Mouse (Mus musculus): Measurements from ENCODE around the gene Hpcal1. TPM values are rescaled to one million over a fixed set of nuclear protein-coding genes. Genes with fewer than 3 reads are reported as not detected.
A peak's percentile ranks its signal among the peaks of the same experiment; 100 is the strongest.

The Hpcal1 gene
- polyA plus RNA-seq, 1 experiment from 2014 or later, result 62.0 TPM

- WGBS, result 27% methylated on average over 6 of the region's 6 CpGs
- 0 out of 2 replicates have a peak overlapping the region, but pooled peaks have one; percentile 35 for H3K9ac ChIP-seq (replicated peaks; ENCODE audit: low read length)
- peaks cover 52% of the 10 kb centered on the region for H3K4me1 ChIP-seq (ENCODE audit: insufficient read depth, low read length)
- H3K36me3 ChIP-seq (ENCODE audit: insufficient read depth, low read length), result no peaks in the 10 kb centered on the region
- 0 out of 2 replicates have a peak, but pooled peaks cover 3% of the 10 kb centered on the region for H3K9me3 ChIP-seq (ENCODE audit: low read length)
- H3K4me2 ChIP-seq (replicated peaks; ENCODE audit: low read depth, low read length), result no peak overlapping the region
- no peak overlapping the region for H3K4me3 ChIP-seq (ENCODE audit: low read length)
- H3K27ac ChIP-seq (ENCODE audit: low read length), result peak overlapping the region; percentile 41; the same call in 1 of the 2 replicates
- no peak for ATAC-seq (ENCODE audit: low FRiP score, low TSS enrichment)
- H3K27me3 ChIP-seq (ENCODE audit: insufficient read depth, low read length), result no peaks in the 10 kb centered on the region
Observed at GRCm38 (mm10) chr12:17723999-17724398, 33.3 kb downstream of the Hpcal1 start.

DNA sequence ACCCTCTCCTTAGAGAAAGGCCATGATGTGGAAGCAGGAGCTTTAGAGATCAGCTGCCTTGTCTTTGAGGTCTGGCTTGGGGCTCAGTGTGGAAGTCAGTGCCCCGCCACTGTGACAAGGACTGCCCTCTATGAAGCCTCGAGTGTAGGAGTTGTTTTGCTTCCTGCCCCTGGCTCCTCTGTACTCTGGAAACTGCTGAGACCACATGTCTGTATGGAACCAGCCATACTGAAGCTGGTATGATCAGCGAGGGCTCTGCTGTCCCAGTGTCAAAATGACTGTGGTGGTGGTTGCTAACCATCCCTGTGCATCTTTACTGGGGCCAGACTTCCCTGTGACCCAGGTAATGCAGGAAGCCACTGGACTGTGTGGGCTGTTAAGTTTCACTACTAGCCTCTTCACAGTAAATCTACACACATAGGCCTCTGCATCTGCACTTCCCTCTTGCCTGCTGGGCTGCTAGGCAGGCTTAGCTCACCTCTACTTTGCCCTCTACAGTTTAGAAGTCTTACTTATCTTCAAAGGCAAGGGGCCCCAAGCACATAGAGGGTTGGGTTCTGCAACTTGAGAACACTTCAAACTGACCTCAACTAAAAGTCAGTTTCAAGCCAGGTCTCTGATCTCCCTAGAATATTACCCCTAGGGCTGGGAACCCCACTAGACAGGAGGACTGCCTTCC, 33.9 kb downstream of the Hpcal1 start:
- H3K4me1 ChIP-seq (ENCODE audit: insufficient read depth, low read length), result peaks cover 57% of the 10 kb centered on the region
- ATAC-seq (ENCODE audit: low FRiP score, low TSS enrichment), result peak; percentile 23; the same call in 1 of the 2 replicates

GRCm38 (mm10) chr12:17725592-17725991, 34.9 kb downstream of the Hpcal1 start:
- H3K9me3 ChIP-seq (ENCODE audit: low read length), result no peaks in the 10 kb centered on the region
- no peak for ATAC-seq (ENCODE audit: low FRiP score, low TSS enrichment)
- H3K4me3 ChIP-seq (ENCODE audit: low read length), result no peak overlapping the region
- no peaks in the 10 kb centered on the region for H3K36me3 ChIP-seq (ENCODE audit: insufficient read depth, low read length)
- H3K4me2 ChIP-seq (replicated peaks; ENCODE audit: low read depth, low read length), result no peak overlapping the region
- H3K4me1 ChIP-seq (ENCODE audit: insufficient read depth, low read length), result peaks cover 57% of the 10 kb centered on the region
- WGBS, result 50% methylated on average over 6 of the region's 6 CpGs
- no peak overlapping the region for H3K9ac ChIP-seq (replicated peaks; ENCODE audit: low read length)
- no peaks in the 10 kb centered on the region for H3K27me3 ChIP-seq (ENCODE audit: insufficient read depth, low read length)
- H3K27ac ChIP-seq (ENCODE audit: low read length), result peak overlapping the region; percentile 41

More for the DNA sequence above, 33.9 kb downstream of the Hpcal1 start:
- 35% methylated on average over 3 of the region's 3 CpGs for WGBS
- Histone ChIP-seq H3K4me2 (replicated peaks; ENCODE audit: low read depth, low read length) (no peak overlapping the region), H3K36me3 (ENCODE audit: insufficient read depth, low read length) (no peaks in the 10 kb centered on the region), H3K9ac (replicated peaks; ENCODE audit: low read length) (0 out of 2 replicates have a peak overlapping the region, but pooled peaks have one; percentile 35), H3K27ac (ENCODE audit: low read length) (peak overlapping the region; percentile 41; the same call in 1 of the 2 replicates), H3K27me3 (ENCODE audit: insufficient read depth, low read length) (no peaks in the 10 kb centered on the region), H3K4me3 (ENCODE audit: low read length) (no peak overlapping the region), H3K9me3 (ENCODE audit: low read length) (0 out of 2 replicates have a peak, but pooled peaks cover 3% of the 10 kb centered on the region)

DNA sequence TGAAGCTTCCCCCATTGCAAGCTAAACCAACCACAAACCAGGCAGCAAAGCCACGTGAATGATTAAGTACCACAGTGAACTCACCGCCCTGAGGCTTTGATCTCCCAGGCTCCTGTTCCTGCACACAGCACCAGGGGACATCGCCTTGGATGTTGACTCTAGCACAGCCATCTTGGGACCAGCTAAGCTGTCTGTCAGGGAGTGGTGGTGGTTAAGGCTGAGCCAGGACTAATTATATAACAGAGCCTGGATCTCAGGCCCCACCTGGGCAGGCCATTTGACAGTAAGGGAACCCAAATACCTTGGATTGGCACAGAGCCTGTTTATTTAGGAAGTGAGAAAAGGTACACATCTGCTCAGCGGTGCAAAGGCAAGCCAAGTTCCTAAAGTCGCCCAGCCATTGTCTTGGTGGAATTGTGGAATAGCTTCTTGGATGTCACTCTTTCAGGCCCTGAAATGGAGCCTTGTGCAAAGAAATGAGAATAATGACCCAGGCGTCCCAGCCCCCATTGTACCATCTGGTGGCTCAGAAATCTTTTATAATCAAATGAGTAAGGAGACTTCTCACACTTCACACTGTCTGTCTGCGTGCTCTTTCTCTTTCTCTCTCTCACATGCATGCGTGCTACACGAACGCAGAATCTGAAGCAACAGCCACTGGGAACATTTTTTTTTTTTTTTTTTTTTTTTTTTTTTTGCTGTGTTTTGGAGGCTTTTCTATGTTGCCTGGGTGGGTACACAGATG, 36.1 kb downstream of the Hpcal1 start:
- Histone ChIP-seq H3K27me3 (ENCODE audit: insufficient read depth, low read length) (no peaks in the 10 kb centered on the region), H3K9me3 (ENCODE audit: low read length) (no peaks in the 10 kb centered on the region), H3K36me3 (ENCODE audit: insufficient read depth, low read length) (no peaks in the 10 kb centered on the region), H3K4me1 (ENCODE audit: insufficient read depth, low read length) (peaks cover 59% of the 10 kb centered on the region), H3K4me2 (replicated peaks; ENCODE audit: low read depth, low read length) (no peak overlapping the region), H3K9ac (replicated peaks; ENCODE audit: low read length) (no peak overlapping the region), H3K27ac (ENCODE audit: low read length) (no peak overlapping the region), H3K4me3 (ENCODE audit: low read length) (no peak overlapping the region)
- 61% methylated on average over 10 of the region's 10 CpGs for WGBS
- no peak for ATAC-seq (ENCODE audit: low FRiP score, low TSS enrichment)

GRCm38 (mm10) chr12:17727676-17728339, 37.2 kb downstream of the Hpcal1 start:
- Histone ChIP-seq H3K4me1 (ENCODE audit: insufficient read depth, low read length) (peaks cover 69% of the 10 kb centered on the region), H3K27me3 (ENCODE audit: insufficient read depth, low read length) (no peaks in the 10 kb centered on the region), H3K9ac (replicated peaks; ENCODE audit: low read length) (no peak overlapping the region), H3K9me3 (ENCODE audit: low read length) (no peaks in the 10 kb centered on the region), H3K4me3 (ENCODE audit: low read length) (no peak overlapping the region), H3K4me2 (replicated peaks; ENCODE audit: low read depth, low read length) (no peak overlapping the region), H3K36me3 (ENCODE audit: insufficient read depth, low read length) (no peaks in the 10 kb centered on the region), H3K27ac (ENCODE audit: low read length) (peak overlapping the region; percentile 51)
- 35% methylated on average over 13 of the region's 13 CpGs for WGBS
- ATAC-seq (ENCODE audit: low FRiP score, low TSS enrichment), result no peak

DNA sequence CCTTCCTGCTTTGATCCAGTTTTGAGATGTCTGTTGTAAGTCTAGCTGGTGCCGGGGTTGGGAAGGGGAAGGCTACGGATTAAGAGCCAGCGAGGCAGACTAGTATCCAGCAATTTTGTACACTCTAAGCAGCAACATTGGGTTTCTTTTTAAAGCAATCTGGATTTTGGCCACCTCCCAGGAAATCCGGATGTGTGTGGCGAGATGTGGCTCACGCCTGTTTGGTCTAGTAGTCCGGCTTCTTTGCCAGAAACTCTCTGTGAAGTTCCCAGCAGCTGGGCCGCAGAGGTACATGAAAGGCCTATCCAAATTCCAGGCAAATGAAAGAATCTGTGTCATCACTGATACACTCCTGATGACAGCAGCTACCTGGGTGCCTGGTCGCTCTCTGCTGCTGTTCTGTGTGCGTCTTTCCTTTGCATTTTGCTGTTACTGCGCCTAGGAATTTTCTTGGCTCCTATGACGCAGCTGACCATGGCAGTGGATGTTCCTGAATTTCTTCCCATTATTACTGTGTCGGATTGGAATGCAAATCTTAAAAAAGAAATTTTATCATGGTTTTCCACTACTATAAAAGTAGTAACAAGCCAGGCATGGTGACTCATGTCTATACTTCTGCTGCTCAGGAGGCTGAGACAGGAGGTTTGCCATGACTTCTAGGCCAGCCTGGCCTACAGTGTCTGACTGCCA, 38.7 kb downstream of the Hpcal1 start:
- Histone ChIP-seq H3K27me3 (ENCODE audit: insufficient read depth, low read length) (no peaks in the 10 kb centered on the region), H3K9me3 (ENCODE audit: low read length) (no peaks in the 10 kb centered on the region), H3K4me3 (ENCODE audit: low read length) (no peak overlapping the region), H3K27ac (ENCODE audit: low read length) (peak overlapping the region; percentile 20; the same call in 1 of the 2 replicates), H3K4me1 (ENCODE audit: insufficient read depth, low read length) (peaks cover 79% of the 10 kb centered on the region), H3K4me2 (replicated peaks; ENCODE audit: low read depth, low read length) (no peak overlapping the region), H3K9ac (replicated peaks; ENCODE audit: low read length) (no peak overlapping the region), H3K36me3 (ENCODE audit: insufficient read depth, low read length) (no peaks in the 10 kb centered on the region)
- WGBS, result 82% methylated on average over 13 of the region's 13 CpGs
- ATAC-seq (ENCODE audit: low FRiP score, low TSS enrichment), result no peak

DNA sequence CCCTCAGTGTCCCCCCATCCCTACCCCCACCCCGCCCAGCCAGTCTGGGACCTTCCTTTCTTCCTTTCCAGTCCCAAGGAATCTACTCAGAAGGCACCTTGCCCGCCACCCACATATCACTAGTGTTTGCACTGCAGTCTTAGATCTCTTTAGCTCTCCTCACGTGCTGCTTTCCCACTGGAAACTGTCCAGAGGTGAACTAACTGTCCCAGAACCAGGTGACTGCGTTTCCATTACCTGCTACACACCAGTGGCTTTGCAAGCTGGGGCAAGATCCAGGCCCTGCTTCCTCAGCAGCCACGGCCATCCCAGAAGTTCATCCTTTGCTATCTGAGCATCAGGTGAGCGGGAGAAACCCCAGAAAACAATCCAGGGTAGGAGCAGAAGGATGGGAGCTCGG, 41.4 kb downstream of the Hpcal1 start:
- Histone ChIP-seq H3K9me3 (ENCODE audit: low read length) (no peaks in the 10 kb centered on the region), H3K36me3 (ENCODE audit: insufficient read depth, low read length) (no peaks in the 10 kb centered on the region), H3K9ac (replicated peaks; ENCODE audit: low read length) (no peak overlapping the region), H3K27ac (ENCODE audit: low read length) (peak overlapping the region; percentile 85), H3K4me2 (replicated peaks; ENCODE audit: low read depth, low read length) (no peak overlapping the region), H3K4me3 (ENCODE audit: low read length) (no peak overlapping the region), H3K27me3 (ENCODE audit: insufficient read depth, low read length) (no peaks in the 10 kb centered on the region), H3K4me1 (ENCODE audit: insufficient read depth, low read length) (peaks cover 55% of the 10 kb centered on the region)
- WGBS, result 70% methylated on average over 7 of the region's 7 CpGs
- no peak for ATAC-seq (ENCODE audit: low FRiP score, low TSS enrichment)

GRCm38 (mm10) chr12:17732546-17732945, 41.9 kb downstream of the Hpcal1 start:
- Histone ChIP-seq H3K4me2 (replicated peaks; ENCODE audit: low read depth, low read length) (no peak overlapping the region), H3K4me1 (ENCODE audit: insufficient read depth, low read length) (peaks cover 54% of the 10 kb centered on the region), H3K4me3 (ENCODE audit: low read length) (no peak overlapping the region), H3K27ac (ENCODE audit: low read length) (peak overlapping the region; percentile 85), H3K9ac (replicated peaks; ENCODE audit: low read length) (no peak overlapping the region), H3K9me3 (ENCODE audit: low read length) (no peaks in the 10 kb centered on the region), H3K36me3 (ENCODE audit: insufficient read depth, low read length) (no peaks in the 10 kb centered on the region), H3K27me3 (ENCODE audit: insufficient read depth, low read length) (no peaks in the 10 kb centered on the region)
- WGBS, result 73% methylated on average over 4 of the region's 4 CpGs
- no peak for ATAC-seq (ENCODE audit: low FRiP score, low TSS enrichment)

- H3K36me3 ChIP-seq (ENCODE audit: insufficient read depth, low read length), result no peaks in the 10 kb centered on the region
- H3K4me2 ChIP-seq (replicated peaks; ENCODE audit: low read depth, low read length), result no peak overlapping the region
- H3K27me3 ChIP-seq (ENCODE audit: insufficient read depth, low read length), result no peaks in the 10 kb centered on the region
- ATAC-seq (ENCODE audit: low FRiP score, low TSS enrichment), result peak; percentile 85
- H3K9me3 ChIP-seq (ENCODE audit: low read length), result no peaks in the 10 kb centered on the region
- H3K4me1 ChIP-seq (ENCODE audit: insufficient read depth, low read length), result peaks cover 47% of the 10 kb centered on the region
- H3K4me3 ChIP-seq (ENCODE audit: low read length), result no peak overlapping the region
- WGBS, result 27% methylated on average over 6 of the region's 6 CpGs
- peak overlapping the region; percentile 85 for H3K27ac ChIP-seq (ENCODE audit: low read length)
- H3K9ac ChIP-seq (replicated peaks; ENCODE audit: low read length), result no peak overlapping the region; the same call in 1 of the 2 replicates
Observed at GRCm38 (mm10) chr12:17733114-17733904, 42.7 kb downstream of the Hpcal1 start.
